Mouse (Mus musculus) lung, postnatal 25 days (tissue): ENCODE measurements around the gene Adam1a.
A peak's percentile ranks its signal among the peaks of the same experiment; 100 is the strongest.

Source experiments
- DNase-seq: peaks from one replicate; pipeline ENCODE4 v3.0.0; 2022; ENCODE audit warnings: low spot score

Adam1a gene

DNA sequence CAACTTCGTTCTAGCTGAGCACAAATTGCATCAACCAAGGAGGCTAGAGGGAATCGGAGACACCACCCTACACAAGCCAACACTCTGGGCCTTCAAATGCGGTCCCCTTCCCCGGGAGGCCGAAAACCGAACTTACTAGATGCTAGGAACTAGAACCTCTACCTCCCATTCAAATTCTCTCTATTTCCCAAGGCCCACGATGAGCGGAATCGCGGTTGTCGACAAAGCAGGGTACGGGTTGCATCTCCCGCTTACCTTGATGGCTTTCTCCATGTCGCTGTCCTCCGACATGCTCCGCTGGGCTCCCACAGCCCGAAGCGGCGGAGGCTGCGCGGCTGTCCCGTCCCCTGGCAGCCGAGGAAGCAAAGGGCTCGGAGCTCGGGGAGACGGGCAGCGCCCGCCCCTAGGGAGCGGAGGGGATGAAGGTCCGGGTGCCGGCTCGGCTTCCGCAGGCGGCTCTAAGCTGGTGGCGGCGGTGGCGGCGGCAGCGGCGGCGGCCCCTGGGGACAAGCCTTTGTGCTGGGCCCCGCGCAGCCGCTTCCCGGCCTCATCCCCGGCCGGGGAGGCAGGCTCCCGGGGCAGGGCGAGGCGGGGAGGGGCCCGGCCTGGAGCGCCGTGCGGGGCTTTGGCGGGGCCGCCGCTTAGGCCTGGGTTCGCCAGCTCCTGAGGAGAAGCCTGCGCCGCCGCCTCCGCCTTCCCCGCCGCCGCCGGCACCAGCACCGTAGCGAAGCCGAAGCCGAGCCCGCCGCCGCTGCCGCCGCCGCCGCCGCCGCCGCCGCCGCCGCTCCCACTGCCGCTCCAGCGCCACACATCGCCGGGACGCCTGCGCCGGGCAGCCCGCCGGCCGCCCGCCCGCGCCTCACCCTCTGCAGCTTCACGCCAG is at the start of gene Adam1a, which contains the start of gene Gm42878:
Gene Adam1a (minus strand): TSS at position 573 of the 883 bp plus-strand sequence.
Gene Gm42878 (minus strand): TSS at position 573 of the 883 bp plus-strand sequence.
- no peak for DNase-seq

DNA sequence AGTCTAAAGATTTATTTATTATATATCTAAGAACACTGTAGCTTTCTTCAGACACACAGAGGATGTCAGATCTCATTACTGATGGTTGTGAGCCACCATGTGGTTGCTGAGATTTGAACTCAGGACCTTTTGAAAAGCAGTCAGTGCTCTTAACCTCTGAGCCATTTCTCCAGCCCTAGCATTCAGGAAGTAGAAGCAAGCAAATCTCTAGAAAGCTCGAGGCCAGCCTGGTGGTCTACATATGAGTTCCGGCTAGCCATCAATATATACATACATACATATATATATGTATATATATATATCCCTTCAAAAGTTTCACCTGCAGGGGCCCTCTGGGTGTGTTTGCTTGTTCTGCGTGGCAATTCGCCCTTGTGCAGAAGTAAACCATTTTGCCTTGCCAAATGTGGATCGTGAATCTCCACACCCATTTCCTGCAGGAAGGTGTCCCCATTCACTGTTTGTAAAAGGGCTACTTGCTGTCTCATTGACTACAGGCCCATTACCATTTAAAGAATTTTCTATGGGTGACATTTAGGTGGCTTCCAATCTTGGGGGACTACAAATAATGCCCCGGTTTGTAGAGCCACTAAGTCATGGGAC is 49.5 kb upstream of the Adam1a start:
- DNase-seq = peak; percentile 43

DNA sequence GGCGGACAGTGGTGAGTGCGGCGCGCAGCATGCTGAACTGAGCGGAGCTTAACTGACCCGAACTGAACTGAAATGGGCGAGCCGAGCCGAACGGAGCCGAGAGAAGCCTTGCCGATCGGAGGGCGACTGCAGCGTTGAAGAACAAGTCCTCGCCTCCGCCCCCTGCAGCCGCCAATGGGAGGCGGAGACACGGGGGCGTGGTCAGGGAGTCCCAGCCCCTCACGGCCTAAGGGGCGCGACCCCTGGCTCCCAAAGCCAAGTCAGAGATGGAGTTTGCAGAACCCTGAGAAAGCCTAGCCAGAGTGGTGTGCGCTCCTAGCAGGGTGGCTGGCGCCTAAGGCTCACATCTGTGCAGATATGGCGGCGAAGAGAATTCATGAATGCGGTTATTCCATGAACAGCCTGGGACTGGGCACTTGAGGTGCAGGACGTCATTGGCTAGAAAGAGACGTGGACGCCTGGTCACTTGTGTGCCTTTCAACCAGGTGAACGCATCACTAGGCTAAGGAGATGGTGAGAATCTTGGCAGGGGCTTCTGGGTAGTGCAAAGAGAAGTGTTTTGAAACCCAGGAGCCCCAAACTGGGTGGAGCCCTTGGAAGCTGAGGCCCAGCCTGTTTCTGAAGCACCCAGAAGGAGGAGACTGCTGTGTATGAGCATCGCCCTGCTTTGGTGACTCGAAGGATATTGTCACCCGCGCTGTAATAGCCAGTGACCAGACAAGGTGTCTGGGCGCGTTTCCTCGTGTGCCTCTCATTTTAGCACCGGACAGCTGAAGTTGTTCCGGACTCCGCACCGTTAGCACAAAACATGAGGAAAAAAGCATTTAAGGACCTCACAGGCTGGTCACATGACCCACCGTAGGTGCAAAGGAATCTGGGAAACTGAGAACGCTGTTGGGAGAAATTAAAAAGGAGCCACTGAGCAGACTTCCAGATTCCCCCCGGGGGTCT is 48.4 kb upstream of the Adam1a start, which contains the start of gene Aldh2:
Gene Aldh2 (minus strand): TSS at position 374 of the 951 bp plus-strand sequence.
- DNase-seq = peak; percentile 91

DNA sequence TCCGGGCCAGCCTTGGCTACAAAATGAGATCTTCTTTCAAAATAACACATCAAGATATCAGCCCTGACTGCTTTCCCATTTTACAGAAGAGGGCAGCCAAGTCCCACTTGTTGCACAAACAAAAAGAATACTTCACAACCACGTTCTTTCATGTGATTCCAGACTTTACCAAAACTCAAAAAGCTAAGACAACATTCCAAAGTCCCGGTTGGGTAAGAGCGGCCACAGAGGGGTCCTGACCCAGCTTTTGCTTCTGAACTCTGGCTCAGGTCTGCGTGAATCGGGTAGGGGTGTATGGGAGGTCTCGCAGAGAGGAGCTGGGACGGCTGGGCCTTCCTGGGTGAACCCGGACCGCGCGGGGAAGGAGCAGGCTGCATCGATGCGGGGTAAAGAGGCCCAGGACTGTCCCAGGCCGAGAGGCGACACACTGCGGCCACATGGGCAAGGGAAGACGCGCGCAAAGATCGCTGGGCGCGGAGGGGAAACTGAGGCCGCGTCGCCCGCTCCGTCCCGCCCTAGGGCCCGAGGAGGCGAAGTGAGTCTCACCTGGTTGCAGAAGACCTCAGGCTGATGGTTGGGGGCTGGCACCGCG is 47.6 kb upstream of the Adam1a start:
- no peak for DNase-seq

DNA sequence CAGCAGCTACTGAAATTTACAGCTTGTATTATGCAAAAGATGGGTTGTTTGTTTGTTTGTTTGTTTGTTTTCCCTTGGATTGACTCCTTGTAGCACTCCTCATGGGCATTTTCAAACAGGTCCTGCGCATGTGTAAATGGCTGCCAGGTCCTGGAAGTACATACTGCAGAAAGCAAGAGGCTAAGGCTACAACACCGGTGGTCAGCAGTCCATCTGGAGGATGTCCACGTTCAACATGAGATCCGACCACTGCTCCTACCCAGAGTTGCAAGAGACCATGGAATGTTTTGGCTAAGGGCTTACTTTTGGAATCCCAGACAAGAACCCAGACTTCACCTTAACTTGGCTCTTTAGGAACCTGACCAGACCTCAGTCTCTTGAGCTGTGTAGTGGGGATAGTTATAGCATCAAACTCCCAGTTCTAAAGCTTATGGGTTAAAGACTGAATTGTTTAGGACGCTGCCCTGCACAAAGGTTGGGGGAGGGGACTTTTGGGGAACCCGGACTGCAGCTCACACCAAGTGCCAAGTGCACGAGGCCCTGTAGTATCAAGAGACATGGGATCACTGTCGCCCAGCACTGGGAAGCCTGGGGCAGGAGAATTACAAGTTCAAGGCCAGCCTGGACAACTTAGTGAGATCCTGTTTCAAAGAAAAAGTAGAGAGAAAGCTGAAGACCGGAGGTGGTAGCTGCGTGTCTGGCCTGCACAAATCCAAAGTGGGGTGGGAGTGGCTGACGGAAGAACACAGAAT is 47.0 kb upstream of the Adam1a start:
- peak; percentile 36 for DNase-seq

DNA sequence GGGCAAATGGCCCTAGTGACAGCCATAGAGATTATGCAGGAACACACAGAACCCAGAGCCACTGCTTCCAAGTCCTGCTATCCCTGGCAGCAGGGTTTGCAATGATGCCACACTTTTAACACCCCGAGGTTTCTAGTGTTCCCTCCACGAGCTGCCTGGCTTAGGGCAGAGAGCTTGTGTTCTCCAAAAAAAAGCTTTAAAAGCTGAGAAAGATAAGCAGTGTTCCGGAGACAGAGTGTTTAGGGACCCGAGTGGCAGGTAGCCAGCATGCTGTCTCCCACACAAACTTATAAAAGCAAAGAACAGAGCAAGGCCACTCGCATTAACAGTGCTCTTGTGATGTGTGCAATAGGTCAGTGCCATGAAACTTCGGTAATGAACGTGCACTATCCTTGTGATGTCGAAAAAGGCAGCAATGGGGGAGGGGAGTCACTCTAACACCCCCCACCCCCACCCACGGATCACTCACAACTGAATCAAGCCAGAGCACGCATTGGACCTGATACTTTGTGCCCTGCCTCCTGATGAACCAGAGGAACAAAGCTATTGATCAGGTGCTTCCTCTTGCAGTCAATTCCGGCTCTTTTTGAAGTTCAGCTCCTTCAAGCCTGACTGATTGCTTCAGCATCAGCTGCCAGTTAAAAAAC is 46.3 kb upstream of the Adam1a start:
- peak; percentile 24 for DNase-seq

DNA sequence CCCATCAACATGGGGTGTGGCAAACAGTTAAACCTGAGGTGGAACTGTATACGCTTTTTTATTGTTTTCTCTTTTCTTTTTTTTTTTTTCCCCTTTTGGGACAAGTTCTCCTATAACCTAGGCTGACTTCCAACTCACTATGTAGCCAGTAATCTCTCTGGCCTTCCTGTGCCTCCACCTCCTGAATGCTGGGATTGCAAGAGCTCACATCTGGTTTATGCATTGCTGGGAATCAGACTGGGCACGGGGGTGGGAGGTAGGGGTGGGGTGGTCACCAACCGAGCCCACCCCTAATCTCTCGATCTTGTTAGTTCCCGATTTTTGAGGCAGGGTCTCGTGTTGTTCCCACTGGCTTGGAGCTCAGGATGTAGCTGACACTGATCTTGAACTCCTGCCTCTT is 44.6 kb upstream of the Adam1a start:
- DNase-seq = no peak

DNA sequence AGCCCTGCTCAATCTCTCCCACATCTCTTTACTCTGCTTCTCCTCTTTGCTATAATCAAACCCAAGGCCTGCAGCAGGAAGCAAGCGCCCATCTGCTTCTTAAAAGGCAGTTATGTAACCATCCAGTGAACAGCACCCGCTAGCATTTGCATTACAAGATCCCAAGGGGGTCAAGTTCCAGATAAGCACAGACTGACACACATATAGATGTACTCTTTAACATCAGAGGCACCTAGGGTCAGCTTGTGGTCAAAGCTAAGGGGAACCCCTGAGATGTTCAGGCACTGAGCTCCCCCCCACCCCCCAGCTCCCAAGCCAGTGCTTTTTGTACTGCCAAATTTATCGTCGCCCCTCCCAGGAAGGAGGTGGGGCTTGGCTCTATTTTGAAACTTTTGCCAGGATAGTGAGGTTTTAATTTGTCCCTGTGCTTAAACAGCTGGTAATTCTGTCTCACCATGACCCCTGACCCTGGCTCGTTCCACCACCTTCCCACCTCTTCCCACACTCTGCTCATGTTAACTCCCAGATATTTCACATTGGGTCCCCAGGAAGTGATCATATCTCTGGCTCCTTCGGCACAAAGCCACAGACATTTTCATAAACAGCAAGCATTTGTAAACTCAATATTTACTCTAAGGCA is 41.2 kb upstream of the Adam1a start:
- DNase-seq = peak; percentile 88

DNA sequence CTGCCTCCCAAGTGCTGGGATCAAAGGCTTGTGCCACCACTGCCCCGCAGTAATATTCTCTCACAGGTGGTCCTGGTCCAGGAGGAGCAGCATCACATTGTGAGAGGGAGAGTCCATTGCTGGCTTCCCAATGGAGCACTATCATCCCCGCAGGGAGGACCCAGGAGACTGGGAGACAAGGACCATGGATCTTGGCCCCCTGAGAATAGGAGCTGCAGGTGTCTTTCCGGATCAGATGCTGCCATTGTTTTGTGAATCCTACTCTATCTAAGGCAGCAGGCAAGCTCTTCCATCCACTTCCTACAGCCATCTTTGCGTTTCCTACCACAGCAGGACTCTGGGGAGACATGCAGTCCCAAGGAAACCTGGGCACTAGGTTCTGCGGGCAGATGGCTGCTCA is 40.4 kb upstream of the Adam1a start:
- no peak for DNase-seq

DNA sequence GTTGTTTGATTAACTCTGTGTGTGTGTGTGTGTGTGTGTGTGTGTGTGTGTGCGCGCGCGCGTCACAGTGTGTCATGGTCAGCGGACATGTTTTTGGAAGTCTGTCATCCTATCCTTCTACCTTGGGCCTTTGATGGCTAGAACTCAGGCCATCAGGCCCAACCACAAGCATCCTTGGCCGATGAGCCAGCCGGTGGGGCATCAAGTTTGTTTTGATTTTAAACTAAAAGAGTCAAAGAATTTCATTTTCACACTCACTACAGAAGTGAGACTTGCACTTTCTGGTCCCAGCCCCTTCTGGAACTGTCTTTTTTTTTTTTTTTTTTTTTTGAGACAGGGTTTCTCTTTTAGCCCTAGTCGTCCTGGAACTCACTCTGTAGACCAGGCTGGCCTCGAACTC is 39.7 kb upstream of the Adam1a start:
- DNase-seq = no peak

DNA sequence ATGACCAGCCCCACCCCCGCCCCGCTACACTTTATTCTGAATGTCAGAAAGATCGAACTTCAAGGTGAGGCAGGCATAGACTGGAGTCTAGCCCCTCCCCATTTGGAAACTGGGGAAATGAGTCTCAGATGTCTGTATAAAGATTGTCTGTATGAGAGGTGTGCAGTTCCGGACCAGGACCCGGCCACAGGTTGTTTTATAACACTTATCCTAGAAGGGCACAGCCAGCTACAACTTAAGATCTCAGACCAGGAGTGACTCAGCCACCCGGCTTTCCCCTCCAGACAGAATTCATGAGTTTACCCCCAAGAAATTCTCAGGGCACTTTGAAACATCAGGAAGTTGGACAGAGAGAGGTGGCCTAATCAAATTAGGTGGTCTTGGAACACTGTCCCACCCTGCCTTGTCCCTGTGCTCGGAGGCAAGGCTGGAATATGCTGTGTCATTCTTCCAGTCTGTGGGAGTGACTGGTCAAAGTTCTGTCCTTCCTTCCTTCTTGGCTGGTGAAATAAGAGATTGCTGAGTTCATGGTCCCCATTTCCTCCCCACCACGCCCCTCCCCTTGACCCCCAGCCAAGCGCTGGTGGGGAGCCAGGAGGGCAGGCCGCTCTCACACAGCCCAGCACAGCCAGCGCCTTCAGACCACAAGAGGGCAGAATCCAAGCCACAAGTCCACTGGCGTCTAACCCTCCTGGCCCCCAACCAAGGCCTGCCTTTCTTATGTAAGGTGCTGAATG is 38.7 kb upstream of the Adam1a start:
- peak; percentile 98 for DNase-seq

DNA sequence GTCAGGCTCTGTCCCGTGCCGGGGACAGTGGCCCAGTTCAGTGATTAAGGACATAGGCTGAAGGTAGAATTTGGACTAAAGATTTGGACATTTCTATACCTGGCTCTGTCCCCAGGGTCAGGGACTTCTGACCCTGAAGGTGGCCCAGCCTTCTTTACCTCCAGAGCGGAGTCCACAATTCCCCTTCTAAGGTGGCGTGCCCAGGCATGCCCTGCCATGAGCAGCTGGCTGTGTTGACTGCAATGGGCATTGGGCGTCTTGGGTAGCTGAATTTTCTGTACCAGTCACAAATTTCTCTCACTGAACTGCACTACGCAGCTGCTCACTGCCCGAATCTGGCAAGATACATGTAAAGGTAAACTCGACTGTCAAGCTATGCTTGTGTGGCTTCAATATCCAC is 36.7 kb upstream of the Adam1a start:
- no peak for DNase-seq

DNA sequence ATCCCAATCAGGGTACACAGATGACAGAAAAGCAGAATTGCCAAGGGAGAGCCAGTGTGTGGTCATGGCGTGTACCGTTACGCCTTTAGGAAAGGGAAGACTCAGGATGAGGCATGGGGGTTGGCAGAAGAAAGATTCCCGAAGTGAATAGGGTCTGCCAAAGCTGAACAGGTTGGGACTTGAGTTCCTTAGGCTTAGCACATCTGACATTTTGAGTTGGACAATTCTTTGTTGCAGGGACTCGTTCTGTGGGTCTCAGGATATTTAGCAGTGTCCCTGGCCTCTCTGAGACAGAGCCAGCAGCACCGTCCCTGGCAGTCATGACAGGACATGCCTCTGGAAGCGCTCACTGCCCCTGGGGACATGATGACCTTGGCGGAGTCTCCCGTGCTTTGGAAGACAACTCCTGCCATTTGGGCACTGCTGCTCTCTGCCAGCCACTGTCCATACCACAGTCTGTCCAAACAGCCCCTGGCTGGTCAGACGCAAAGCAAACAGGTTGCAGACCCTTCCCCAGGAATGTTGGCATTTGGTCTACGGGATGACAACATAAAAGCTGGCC is 31.7 kb upstream of the Adam1a start:
- no peak for DNase-seq

DNA sequence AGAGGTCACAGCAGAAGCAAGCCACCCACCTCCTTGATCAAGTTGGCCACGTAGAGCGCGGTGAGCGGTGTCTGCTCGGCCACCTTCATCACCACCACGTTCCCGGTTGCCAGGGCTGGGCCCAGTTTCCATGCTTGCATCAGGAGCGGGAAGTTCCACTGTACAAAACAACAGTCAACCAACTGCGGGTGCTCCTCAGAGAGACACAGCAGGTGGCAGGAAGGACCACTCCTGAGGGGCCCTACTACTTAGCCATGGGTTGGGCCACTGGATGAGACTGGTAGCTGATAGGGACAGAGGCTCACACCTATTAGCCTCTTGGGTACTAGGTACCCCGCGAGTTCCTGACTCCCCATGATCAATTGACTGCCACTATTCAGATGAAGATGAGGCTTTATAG is 30.6 kb upstream of the Adam1a start:
- DNase-seq = no peak

DNA sequence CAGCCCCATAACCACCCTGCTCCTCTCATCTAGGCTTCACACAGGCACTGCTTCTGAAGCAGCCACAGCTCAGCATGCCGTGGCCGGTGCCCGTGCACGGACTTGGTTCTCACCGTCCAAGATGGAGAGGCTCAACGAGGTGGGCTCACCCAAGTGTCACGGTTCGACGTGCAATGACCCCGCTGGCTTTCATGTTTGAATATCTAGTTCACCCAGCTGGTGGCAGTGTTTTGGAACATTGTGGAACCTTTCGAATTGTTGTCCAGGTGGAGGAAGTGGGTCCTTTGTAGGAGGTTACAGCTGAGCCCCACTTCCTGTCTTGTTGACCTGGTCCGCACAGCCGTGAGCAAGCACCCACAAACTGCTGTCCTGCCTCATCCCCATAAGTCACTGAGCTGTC is 28.9 kb upstream of the Adam1a start:
- no peak for DNase-seq

DNA sequence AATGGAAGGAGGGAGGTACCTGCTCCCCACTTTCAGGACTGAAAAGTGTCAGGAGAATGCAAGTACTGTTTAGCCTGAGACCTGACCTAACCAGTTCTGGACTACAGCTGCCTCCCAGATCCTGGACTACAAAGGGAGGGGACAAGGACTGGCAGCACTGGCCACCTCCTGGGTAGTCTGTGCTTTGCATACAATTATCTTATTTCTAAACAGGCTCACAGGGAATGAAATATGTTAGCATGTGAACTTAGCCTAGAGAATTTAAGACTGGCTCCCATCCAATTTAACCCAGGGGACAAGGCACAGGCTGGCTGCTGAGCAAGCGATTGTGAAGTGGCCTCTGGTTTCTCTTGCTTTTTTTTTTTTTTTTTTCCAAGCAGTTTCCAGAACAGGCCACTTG is 25.5 kb upstream of the Adam1a start:
- no peak for DNase-seq

DNA sequence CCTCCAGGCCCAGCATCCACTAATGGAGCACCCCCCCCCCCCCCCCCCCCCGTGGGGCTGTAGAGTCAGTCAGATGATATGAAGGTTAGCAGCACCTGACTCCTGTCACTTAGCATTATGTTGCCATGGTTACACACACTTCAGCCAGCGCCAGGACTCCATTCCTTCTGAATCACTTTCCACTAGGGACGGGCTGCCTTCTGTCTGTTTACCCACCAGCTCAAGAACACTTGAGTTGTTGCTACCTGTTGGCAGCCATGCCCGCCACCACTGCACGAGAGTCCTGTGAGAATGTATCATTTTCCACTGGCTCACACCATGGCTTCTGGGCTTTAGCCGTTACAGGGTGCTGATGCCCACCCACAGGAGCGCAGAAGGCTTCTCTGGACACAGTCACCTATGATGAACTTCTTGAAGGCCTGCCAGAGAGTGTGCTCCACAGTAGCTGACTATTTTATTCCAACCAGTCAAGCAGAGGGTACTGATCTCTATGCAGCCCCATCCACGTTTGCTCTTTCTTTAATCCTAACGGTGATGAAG is 24.7 kb upstream of the Adam1a start:
- DNase-seq = peak; percentile 89

DNA sequence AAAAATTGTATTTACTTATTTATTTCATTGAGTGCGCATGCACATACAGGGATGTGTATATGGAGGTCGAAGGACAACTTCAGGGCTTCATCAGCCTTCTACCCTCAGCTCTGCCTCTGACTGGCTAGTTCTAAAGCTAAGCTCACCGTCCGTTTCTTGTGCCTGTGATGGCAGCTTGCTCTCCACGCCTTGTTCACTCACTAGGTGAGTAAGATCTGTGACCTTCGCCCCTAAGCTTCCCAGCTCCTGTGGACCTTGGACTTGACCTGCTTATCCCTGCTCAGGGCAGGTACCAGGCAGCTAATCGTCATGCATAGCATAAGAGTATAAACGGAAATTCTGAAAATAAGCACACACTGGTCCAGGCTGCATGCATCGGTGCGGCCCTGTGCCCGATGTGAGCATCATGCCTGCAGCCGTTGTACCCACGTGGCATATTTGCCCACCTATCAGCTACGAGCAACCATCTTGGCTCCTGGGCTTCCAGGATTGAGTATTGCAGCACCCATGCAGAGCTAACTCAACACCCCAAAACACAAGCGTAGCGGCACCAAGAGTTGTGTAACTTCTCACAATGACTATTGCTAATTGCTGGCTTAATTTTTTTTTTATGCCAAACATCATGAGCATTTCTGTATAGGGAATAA is 20.9 kb upstream of the Adam1a start:
- no peak for DNase-seq
